Mouse (Mus musculus): ENCODE data around the gene Pcca. TPM values are rescaled to one million over a fixed set of nuclear protein-coding genes. Genes with fewer than 3 reads are reported as not detected.

Pcca gene
- total and polyA plus RNA-seq, 2 experiments from 2014 or later: 13.4 to 39.1 TPM

DNA sequence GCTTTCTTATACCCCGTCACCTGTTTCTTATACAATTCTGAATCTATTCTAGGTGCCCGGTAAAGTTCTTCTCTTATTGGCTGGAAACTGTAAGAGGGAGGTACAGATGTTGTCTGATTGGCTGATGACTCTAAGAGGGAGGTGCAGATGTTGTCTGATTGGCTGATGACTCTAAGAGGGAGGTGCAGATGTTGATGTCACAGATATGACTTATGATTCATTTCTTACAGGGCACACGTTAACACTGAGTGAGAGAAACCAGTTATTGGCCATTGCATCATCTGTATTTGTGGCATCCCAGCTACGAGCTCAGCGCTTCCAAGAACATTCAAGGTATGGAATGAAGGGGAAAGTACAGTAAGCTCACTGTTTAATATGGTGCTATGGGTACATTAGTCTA lies 179.7 kb downstream of the Pcca start:
- whole genome bisulfite sequencing: 94% methylated on average over 5 of the region's 5 CpGs
- no peaks in the 10 kb centered on the region for H3K36me3 ChIP-seq (ENCODE audit: insufficient read depth, low read length)

GRCm38 (mm10) chr14:122714911-122715310 lies 180.8 kb downstream of the Pcca start:
- Histone ChIP-seq H3K27me3 (ENCODE audit: insufficient read depth, low read length) (no peaks in the 10 kb centered on the region), H3K4me2 (ENCODE audit: low read depth, low read length) (no peak overlapping the region), H3K9ac (replicated peaks; ENCODE audit: low read length) (no peak overlapping the region), H3K9me3 (ENCODE audit: low read length) (no peaks in the 10 kb centered on the region), H3K36me3 (ENCODE audit: insufficient read depth, low read length) (no peaks in the 10 kb centered on the region), H3K27ac (no peak overlapping the region), H3K4me3 (ENCODE audit: low read length) (no peak overlapping the region), H3K4me1 (ENCODE audit: insufficient read depth, low read length) (no peaks in the 10 kb centered on the region)
- TF ChIP-seq CTCF (IDR thresholded peaks at IDR 0.05; ENCODE audit: low read depth): no peak
- WGBS: 70% methylated on average over 1 of the region's 1 CpGs
- DNase-seq (ENCODE audit: low spot score) (no peak), ATAC-seq (no peak)

More for the DNA sequence above, 179.7 kb downstream of the Pcca start:
- Histone ChIP-seq H3K4me3 (ENCODE audit: low read length) (no peak overlapping the region), H3K4me2 (ENCODE audit: low read depth, low read length) (no peak overlapping the region), H3K9me3 (ENCODE audit: low read length) (no peaks in the 10 kb centered on the region), H3K27me3 (ENCODE audit: insufficient read depth, low read length) (no peaks in the 10 kb centered on the region), H3K9ac (replicated peaks; ENCODE audit: low read length) (no peak overlapping the region), H3K4me1 (ENCODE audit: insufficient read depth, low read length) (no peaks in the 10 kb centered on the region), H3K27ac (no peak overlapping the region)
- no peak for DNase-seq (ENCODE audit: low spot score)
- no peak for TF ChIP-seq CTCF (IDR thresholded peaks at IDR 0.05; ENCODE audit: low read depth)
- ATAC-seq: no peak

- ATAC-seq: no peak
- H3K27me3 ChIP-seq (ENCODE audit: insufficient read depth, low read length): no peaks in the 10 kb centered on the region
- H3K27ac ChIP-seq: no peak overlapping the region
- no peaks in the 10 kb centered on the region for H3K9me3 ChIP-seq (ENCODE audit: low read length)
- no peak for TF ChIP-seq CTCF (IDR thresholded peaks at IDR 0.05; ENCODE audit: low read depth)
- no peak overlapping the region for H3K9ac ChIP-seq (replicated peaks; ENCODE audit: low read length)
- no peak overlapping the region for H3K4me2 ChIP-seq (ENCODE audit: low read depth, low read length)
- no peaks in the 10 kb centered on the region for H3K4me1 ChIP-seq (ENCODE audit: insufficient read depth, low read length)
- no peak for DNase-seq (ENCODE audit: low spot score)
- no peak overlapping the region for H3K4me3 ChIP-seq (ENCODE audit: low read length)
- no peaks in the 10 kb centered on the region for H3K36me3 ChIP-seq (ENCODE audit: insufficient read depth, low read length)
Observed at GRCm38 (mm10) chr14:122716057-122716456, 181.9 kb downstream of the Pcca start.

DNA sequence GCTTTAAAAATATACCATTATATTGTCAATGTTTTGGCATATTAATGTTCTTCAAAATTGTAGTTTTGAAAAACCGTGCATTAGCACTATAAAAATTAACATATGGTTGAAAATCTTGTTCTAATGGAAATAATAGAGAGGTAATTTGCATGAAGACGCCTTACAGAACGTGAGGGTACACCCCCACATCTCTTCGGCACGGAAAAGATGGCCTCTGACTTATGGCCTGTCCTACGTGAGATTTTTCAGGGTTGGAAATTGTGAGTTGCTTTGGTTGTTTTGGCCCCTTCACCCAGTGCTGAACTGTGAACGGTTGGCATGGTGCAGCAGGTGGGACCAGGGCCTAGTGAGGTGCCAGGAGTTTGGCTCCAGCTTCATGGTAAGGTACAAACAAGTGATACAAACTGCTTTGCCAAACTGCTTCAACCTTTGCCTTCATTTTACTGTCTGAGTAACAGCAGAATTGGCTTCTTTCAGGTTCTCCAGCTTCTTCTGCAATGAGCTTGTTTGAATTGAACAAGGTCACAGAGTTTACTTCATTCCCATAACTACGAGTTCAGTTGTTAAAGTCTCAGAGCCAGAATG lies 185.5 kb downstream of the Pcca start:
- WGBS: 79% methylated on average over 8 of the region's 8 CpGs
- no peaks in the 10 kb centered on the region for H3K36me3 ChIP-seq (ENCODE audit: insufficient read depth, low read length)
- no peaks in the 10 kb centered on the region for H3K9me3 ChIP-seq (ENCODE audit: low read length)
- no peak overlapping the region for H3K4me3 ChIP-seq (ENCODE audit: low read length)
- DNase-seq (ENCODE audit: low spot score): no peak
- no peak overlapping the region for H3K4me2 ChIP-seq (ENCODE audit: low read depth, low read length)
- H3K4me1 ChIP-seq (ENCODE audit: insufficient read depth, low read length): peaks cover 4% of the 10 kb centered on the region; the same call in 1 of the 2 replicates
- H3K27ac ChIP-seq: 0 out of 2 replicates have a peak overlapping the region, but pooled peaks have one; percentile 20
- TF ChIP-seq CTCF (IDR thresholded peaks at IDR 0.05; ENCODE audit: low read depth): no peak
- ATAC-seq: no peak
- no peak overlapping the region for H3K9ac ChIP-seq (replicated peaks; ENCODE audit: low read length)
- no peaks in the 10 kb centered on the region for H3K27me3 ChIP-seq (ENCODE audit: insufficient read depth, low read length)

DNA sequence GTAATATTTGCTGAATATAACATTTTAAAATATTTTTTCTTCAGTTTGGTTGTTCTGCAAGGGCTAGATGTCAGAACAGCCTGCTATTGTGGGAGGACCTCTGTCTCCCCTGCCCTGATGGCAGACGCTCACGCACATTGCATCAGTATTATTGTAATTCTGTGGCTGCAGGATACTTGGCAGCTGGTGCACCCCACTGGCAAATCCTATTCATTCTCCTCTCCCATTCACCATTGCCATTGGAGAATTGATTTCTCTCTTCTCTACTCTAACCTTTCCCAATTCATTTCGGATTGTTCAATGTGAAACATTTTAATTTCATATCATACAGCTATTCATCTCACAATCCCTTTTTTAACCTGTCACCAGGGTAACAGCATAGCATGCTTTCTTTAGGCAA lies 186.9 kb downstream of the Pcca start:
- Histone ChIP-seq H3K9ac (replicated peaks; ENCODE audit: low read length) (no peak overlapping the region), H3K27ac (no peak overlapping the region), H3K4me2 (ENCODE audit: low read depth, low read length) (no peak overlapping the region), H3K27me3 (ENCODE audit: insufficient read depth, low read length) (no peaks in the 10 kb centered on the region), H3K9me3 (ENCODE audit: low read length) (no peaks in the 10 kb centered on the region), H3K36me3 (ENCODE audit: insufficient read depth, low read length) (no peaks in the 10 kb centered on the region), H3K4me3 (ENCODE audit: low read length) (no peak overlapping the region), H3K4me1 (ENCODE audit: insufficient read depth, low read length) (peaks cover 4% of the 10 kb centered on the region; the same call in 1 of the 2 replicates)
- DNase-seq (ENCODE audit: low spot score) (peak; percentile 63), ATAC-seq (peak; percentile 79)
- no peak for TF ChIP-seq CTCF (IDR thresholded peaks at IDR 0.05; ENCODE audit: low read depth)
- WGBS: 10% methylated on average over 3 of the region's 3 CpGs

GRCm38 (mm10) chr14:122721750-122722149 lies 187.6 kb downstream of the Pcca start:
- no peaks in the 10 kb centered on the region for H3K36me3 ChIP-seq (ENCODE audit: insufficient read depth, low read length)
- no peaks in the 10 kb centered on the region for H3K9me3 ChIP-seq (ENCODE audit: low read length)
- 21% methylated on average over 4 of the region's 4 CpGs for WGBS
- TF ChIP-seq CTCF (IDR thresholded peaks at IDR 0.05; ENCODE audit: low read depth): no peak
- H3K27ac ChIP-seq: no peak overlapping the region
- H3K9ac ChIP-seq (replicated peaks; ENCODE audit: low read length): no peak overlapping the region
- H3K4me2 ChIP-seq (ENCODE audit: low read depth, low read length): no peak overlapping the region
- no peak overlapping the region for H3K4me3 ChIP-seq (ENCODE audit: low read length)
- no peaks in the 10 kb centered on the region for H3K27me3 ChIP-seq (ENCODE audit: insufficient read depth, low read length)
- peaks cover 4% of the 10 kb centered on the region; the same call in 1 of the 2 replicates for H3K4me1 ChIP-seq (ENCODE audit: insufficient read depth, low read length)
- ATAC-seq (no peak), DNase-seq (ENCODE audit: low spot score) (no peak)

GRCm38 (mm10) chr14:122726456-122726855 lies 192.3 kb downstream of the Pcca start:
- Histone ChIP-seq H3K4me2 (ENCODE audit: low read depth, low read length) (no peak overlapping the region), H3K9me3 (ENCODE audit: low read length) (no peaks in the 10 kb centered on the region), H3K4me3 (ENCODE audit: low read length) (no peak overlapping the region), H3K27me3 (ENCODE audit: insufficient read depth, low read length) (no peaks in the 10 kb centered on the region), H3K9ac (replicated peaks; ENCODE audit: low read length) (no peak overlapping the region), H3K27ac (no peak overlapping the region), H3K4me1 (ENCODE audit: insufficient read depth, low read length) (peaks cover 4% of the 10 kb centered on the region; the same call in 1 of the 2 replicates), H3K36me3 (ENCODE audit: insufficient read depth, low read length) (no peaks in the 10 kb centered on the region)
- no peak for TF ChIP-seq CTCF (IDR thresholded peaks at IDR 0.05; ENCODE audit: low read depth)
- ATAC-seq (no peak), DNase-seq (ENCODE audit: low spot score) (no peak)
- WGBS: 79% methylated on average over 1 of the region's 1 CpGs
